Mouse (Mus musculus) embryo, embryonic 11 days (tissue): Measurements from ENCODE around the gene Cirbp.
"Not testable (repeated sequence)": the region's sequence is repeated elsewhere in the genome, so short reads cannot be mapped to it uniquely, and the experiment has no call there.

Source experiments
- DNase-seq: peaks from one replicate; pipeline ENCODE4 v3.0.0-alpha.2; 2015

Cirbp gene

GRCm38 (mm10) chr10:80164998-80165344 lies 814 bp upstream of the Cirbp start:
- DNase-seq: peak; percentile 97

DNA sequence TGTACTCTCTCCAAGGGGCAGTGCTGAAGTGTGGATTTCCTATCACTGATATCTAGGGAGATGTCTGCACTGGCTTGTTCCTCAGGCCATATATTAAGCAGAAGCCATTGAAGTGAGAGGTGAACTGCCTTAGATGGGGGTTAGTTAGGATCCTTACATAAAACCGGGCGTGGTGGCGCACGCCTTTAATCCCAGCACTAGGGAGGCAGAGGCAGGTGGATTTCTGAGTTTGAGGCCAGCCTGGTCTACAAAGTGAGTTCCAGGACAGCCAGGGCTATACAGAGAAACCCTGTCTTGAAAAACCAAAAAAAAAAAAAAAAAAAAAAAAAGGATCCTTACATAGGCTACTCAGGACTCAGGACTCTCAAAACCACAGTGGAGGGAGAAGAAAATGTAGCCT lies 351 bp downstream of the Cirbp start:
- DNase-seq: not testable (repeated sequence)

GRCm38 (mm10) chr10:80167460-80168037 lies 1.8 kb downstream of the Cirbp start:
- DNase-seq: peak; percentile 100

- peak; percentile 97 for DNase-seq
These were observed 2.4 kb downstream of the Cirbp start for GRCm38 (mm10) chr10:80168038-80168661.

- no peak for DNase-seq
These were observed 3.3 kb downstream of the Cirbp start for GRCm38 (mm10) chr10:80169070-80169469.

GRCm38 (mm10) chr10:80169651-80170050 lies 3.9 kb downstream of the Cirbp start:
- no peak for DNase-seq

DNA sequence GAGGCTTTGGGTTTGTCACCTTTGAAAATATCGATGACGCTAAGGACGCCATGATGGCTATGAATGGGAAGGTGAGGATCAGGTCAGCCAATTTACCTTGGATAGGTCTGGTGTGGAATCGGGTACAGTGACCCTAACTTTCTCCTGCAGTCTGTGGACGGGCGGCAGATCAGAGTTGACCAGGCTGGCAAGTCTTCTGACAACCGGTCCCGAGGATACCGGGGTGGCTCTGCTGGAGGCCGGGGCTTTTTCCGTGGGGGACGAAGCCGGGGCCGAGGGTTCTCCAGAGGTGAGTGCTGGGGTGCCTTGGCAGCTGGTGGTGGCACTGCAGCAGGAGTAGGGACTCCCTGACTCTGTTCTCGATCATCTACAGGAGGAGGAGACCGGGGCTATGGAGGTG lies 4.3 kb downstream of the Cirbp start:
- DNase-seq: no peak

GRCm38 (mm10) chr10:80170601-80171021 lies 4.8 kb downstream of the Cirbp start:
- DNase-seq: no peak

DNA sequence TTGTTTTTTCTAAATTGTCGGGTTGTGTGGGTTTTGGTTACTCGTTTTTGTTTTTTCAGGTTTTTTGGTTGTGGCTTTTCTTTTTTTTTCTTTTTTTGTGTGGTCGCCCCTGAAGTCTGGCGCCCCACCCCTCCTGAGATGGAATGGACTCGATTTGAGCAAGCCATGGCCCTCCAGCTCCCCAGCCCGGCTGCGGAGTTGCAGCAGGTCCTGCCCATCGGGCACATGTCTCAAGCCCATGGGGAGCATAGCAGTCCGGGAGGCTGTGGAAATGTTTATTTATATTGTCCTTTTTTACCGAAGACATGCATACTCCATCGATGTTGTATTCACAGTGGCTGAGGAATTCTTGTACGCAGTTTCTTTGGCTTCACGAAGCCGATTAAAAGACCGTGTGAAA lies 5.5 kb downstream of the Cirbp start:
- DNase-seq: no peak

DNA sequence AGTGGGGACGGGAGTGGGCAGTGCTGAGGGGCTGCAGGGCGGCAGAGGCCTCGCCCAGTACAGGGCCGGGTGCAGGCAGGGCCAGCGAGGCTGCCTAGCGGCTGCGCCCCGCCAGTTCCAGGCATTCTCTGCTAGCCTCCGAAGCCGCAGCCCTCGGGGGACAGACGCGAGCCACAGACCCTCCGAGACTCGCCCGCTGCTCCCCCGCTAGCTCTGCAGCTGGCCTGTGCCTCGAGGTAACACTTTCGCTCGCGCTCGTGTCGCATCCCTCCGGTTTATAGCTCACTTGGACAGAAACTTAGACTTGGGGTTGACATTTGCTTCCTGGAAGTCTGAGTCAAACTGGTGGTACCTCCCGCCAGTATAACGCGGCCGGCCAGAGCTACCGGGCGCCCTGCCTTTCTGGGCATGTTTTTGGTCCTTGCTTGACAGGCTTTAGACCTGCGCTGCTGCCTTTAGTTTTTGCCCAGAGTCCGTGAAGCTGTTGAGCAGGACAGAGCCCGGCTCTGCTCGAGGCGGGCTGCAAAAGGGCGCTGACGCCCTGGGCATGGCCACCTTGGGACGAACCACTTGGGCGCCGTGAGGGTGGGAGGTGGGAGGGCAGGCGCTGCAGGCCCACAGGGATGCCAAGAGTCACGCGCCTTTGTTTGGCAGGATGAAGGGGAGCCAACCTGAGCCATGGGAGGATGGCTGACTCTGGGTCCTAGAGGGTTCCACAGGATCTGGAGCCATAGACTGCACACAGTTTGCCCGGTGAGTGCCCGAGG lies 6.2 kb downstream of the Cirbp start:
- no peak for DNase-seq

DNA sequence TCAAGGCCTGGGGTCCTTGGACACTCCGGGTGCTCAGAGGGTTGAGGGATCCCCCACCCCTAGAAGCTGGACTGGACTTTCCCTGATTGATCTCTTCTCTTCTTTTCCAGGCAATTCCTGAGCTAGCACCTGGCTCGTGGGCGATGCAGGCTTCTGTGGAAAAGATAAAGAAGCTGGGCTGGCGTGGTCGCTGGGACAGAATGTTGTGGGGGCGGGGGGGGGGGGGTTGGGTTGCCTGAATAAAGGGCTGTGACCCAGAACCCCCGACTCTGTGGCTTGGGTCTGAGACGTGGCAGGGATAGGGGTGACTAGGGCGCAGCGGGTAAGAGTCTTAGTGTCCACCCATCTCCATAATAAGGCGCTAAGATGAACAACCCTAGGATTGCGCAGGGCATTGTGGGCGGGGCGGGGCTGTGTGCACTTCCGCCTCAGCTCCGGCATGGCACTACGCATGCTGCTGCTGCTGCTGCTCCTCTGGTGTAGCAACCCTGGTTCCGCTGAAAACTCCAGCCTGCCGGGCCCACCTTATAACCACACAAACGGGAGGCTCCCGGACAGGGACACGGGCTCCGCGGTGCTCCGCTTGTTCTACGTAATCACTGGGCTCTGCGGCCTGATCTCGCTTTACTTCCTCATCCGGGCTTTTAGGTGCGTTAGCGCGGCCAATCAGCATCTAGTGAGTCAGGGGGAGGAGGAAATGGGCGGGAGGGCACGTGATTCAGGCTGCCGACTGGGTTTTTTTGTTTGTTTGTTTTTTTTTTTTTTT lies 6.9 kb downstream of the Cirbp start, which contains the start of gene 1600002K03Rik:
Gene 1600002K03Rik (plus strand): TSS at position 418 of the 766 bp plus-strand sequence.
- peak; percentile 94 for DNase-seq

DNA sequence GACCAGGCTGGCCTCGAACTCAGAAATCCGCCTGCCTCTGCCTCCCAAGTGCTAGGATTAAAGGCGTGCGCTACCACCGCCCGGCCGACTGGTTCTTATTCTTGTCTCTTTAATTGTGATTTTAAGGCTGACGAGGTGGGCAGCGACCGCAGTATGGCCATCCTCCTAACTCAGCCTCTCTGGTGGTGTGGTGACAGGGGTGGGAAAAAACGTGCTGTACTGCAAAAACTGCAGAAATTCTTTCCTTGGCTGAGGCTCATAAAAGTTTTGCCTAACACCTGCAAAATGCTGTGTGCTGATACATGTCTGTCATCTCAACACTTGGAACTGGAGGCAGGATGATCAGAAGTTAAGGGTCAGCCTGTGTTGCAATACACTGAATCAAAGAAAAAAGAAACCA lies 7.6 kb downstream of the Cirbp start:
- no peak for DNase-seq

- DNase-seq: no peak
These were observed 8.3 kb downstream of the Cirbp start for GRCm38 (mm10) chr10:80173955-80174640.

DNA sequence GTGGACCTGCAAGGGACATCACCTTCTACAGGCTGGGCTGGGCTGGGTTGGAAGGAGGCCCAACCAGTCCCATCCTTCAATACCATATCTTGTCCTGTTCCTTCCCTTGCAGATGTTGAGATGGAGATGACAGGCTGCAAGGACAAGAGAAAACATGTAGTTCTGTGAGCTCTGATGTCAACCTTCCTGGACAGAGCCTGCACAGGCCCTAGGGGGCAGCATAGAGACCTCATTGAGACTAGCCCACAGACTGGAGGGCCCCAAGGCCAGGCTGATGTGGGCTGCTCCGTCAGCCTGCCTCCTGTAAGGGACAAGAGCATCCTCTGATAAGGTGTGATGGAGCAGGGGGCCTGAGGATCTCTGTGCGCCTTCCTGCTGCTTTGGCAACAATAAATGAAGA lies 8.9 kb downstream of the Cirbp start:
- peak; percentile 80 for DNase-seq

DNA sequence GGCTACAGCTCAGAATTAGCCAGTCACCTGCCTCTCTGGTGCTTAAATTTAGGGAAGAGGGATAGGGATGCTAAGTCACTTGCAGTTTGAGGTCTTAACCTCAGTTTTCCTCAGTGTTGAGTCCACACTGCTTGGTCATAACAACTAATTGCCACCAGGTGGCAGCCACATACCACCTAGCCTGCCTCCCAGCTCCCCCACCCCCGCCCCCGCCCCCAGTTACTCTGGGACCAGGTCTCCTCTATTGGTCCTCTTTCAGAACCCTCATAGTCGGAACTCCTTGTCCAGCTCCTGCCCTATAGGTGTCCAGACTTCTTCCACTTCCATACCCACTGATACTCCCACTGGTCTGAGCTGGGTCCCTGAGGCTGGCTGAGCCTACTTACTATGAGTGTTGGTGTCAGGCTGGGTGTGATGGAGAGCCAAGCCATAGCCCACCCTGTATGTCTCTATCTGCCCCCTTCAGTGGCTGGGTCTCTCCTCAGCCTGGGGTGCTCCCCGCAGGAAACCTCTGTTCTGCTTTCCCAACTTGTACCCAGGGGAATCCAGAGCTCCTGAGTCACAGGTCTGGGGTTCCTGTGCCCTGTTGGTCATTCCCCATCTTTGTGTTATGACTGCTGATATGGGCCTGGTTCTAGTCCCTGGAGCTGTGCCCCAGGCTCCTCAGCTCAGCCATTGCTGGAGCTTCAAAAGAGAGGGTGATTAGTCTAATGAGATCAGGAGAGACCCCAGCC lies 9.9 kb downstream of the Cirbp start:
- peak; percentile 64 for DNase-seq

GRCm38 (mm10) chr10:80176270-80176834 lies 10.6 kb downstream of the Cirbp start:
- DNase-seq: no peak

DNA sequence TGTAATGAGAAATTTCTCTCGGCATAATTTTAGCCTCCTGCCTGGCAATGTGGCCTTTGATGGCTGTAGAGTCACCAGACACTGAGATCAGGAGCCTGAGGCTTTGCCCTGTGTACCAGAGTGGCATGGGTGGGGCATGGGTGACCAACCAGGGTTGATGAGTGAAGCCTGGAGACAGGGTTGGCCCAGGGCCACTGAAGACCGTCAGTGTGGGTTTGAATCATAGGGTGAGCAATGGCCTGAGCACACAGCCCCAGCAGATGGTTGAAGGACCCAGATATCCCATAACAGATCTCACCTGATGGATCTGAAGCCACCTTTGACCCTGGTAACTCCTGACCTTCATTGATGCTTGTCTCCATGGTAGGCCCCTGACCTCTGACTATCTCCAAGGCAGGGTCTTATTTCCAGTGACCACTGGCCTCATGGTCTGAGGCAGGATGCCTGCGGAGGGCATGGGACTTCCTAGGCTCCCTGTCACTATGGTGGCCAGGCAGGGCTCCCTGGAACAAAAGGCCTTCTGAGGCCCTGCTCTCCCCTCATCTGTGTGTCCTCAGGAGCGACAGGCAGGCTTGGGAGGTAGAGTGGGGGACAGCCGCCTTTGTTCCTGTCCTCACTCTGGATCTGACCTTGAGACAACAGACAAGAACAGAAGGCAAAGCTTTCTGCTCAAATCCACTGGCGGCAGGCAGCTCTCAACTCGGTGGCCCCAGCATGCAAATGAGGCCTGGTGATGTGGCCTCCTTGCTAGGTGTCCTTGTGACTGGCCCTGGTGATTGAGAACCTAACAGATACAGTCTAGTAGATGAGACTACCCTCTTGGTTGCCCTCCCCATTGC lies 11.9 kb downstream of the Cirbp start:
- DNase-seq: no peak

DNA sequence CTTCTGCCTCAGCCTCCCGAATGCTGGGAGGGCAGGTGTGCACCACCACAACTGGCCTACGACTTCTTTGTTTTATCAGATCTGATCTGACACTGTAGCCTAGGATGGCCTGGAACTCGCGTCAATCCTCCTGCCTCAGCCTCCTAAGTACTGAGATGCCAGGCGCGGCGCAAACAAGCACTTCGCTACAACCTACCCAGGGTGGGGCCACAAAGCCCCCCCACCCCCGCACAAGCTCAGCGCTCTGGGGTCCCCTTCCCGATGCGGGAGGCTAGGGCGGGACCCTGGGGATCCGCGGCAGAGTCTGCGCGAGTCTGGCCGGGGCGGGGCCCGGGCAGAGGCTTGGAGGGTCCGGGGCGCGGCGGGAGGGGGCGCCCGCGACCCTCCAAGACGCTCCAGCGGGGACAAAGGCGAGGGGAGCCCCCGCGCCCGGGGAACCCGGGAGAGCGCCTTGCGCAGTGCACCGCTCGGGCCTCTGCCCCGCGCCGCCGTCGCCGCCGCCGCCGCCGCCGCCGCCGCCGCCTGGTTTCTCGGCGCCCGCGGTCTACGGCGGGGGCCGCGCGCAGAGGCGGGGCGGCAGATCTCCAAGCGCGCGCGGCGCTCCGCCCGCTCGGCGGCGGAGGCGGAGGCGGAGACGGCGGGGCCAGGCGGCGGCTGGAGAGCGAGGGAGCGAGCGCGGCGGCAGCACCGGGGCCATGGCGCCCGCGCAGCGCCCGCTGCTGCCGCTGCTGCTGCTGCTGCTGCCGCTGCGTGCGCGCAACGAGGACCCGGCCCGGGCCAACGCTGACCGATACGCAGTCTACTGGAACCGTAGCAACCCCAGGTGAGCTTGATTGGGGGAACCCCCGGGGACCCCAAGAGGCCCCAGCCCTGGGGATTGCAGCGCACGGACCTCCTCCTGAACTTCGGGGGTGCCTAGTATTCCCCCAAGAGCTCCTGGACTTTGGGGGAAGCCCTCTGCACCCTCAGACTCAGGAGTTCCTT lies 13.6 kb downstream of the Cirbp start, which contains the start of gene Efna2:
Gene Efna2 (plus strand): TSS at position 415 of the 984 bp plus-strand sequence.
- peak; percentile 92 for DNase-seq

GRCm38 (mm10) chr10:80180288-80180687 lies 14.5 kb downstream of the Cirbp start:
- no peak for DNase-seq
